Mouse (Mus musculus) heart, adult 2 months (tissue): ENCODE measurements around the gene BC048507.

Experiments
- CTCF ChIP-seq: fragments of 200-600 bp; IDR thresholded peaks from 2 replicates; pipeline ENCODE4 v1.8.1; 2022; ENCODE audit warnings: antibody characterized with exemption, mild to moderate bottlenecking, moderate library complexity
- POLR2A ChIP-seq: fragments of 200-500 bp; IDR thresholded peaks from 2 replicates; pipeline ENCODE4 v1.6.1; 2011; ENCODE audit warnings: mild to moderate bottlenecking, low read depth, low read length, control low read depth; ENCODE audit not compliant: insufficient read depth

DNA sequence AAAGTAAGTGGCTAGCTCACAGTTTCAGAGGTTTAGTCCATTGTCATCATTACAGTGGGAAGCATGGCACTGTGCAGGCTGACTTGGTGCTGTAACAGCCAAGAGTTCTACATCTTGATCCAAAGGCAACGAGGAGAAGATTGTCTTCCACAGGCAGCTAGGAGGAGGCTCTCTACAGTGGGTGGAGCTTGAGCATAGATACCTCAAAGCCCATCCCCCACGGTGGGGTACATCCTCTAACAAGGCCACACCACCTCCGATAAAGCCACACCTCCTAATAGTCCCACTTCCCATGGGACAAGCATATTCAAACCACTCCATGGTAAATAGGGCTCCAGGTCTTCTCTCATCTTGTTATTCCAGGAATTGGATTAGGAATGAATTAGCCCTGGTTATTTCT lies 12.8 kb upstream of the BC048507 start:
- TF ChIP-seq CTCF, result no peak
- TF ChIP-seq POLR2A, result no peak
